Mouse (Mus musculus) spleen, adult 2 months (tissue): Measurements from ENCODE around the gene Me1.

ENCODE experiments used
- CTCF ChIP-seq: fragments of 200-500 bp; IDR thresholded peaks from 2 replicates; pipeline ENCODE4 v1.5.1; 2011; ENCODE audit warnings: mild to moderate bottlenecking, inconsistent platforms; ENCODE audit not compliant: insufficient read depth, insufficient read length, insufficient replicate concordance; ENCODE audit errors: extremely low read depth
- POLR2A ChIP-seq: fragments of 200-500 bp; IDR thresholded peaks from 2 replicates; pipeline ENCODE4 v1.6.1; 2011; ENCODE audit warnings: low read depth, low read length, inconsistent platforms

GRCm38 (mm10) chr9:86617837-86618492 lies 77.8 kb downstream of the Me1 start:
- TF ChIP-seq POLR2A = no peak
- no peak for TF ChIP-seq CTCF
